Mouse (Mus musculus): ENCODE results near the gene Atp2a2.
"Not testable (repeated sequence)": the region's sequence is repeated elsewhere in the genome, so short reads cannot be mapped to it uniquely, and the experiment has no call there.

The Atp2a2 gene

DNA sequence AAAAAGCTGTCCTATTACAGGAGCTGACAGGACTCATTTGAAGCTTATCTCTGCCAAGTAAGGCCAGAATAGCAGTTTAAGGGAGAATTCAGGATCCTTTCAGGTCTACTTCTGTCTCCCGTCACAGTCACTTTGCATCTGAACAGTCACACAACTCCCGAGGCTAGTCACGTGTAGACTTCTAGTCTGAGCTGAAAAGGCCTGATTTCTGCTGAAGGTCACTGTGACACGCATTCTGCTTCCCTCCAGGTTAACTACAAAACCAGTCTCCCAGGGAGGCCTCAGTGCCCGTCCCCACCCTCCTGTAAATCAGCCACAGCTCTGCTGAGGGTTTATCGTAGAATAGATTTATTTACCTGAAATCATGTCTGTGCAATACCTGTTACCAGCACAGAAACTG is 48.8 kb downstream of the Atp2a2 start:
- DNase-seq (ENCODE audit: low read depth, low spot score) = no peak

DNA sequence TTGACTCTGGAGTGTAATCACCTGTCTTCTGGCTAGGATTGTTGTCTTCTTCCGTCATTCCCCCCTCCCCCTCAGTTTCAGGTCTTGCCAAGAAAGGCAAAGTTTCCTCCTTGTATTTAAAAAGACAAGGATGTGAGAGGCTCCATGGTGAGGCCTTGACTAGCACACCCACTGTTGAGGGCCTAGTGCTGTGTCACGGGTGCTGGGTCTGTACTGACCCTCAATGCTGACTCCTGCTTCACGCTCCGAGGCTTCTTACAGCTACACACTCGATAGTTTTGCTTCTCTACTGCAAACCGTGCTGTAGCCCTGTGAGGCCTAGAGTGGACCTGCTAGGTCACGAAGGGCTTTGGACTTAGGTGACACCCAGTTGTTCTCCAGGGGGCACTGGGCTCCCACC is 49.8 kb downstream of the Atp2a2 start:
- DNase-seq (ENCODE audit: low read depth, low spot score) = no peak

DNA sequence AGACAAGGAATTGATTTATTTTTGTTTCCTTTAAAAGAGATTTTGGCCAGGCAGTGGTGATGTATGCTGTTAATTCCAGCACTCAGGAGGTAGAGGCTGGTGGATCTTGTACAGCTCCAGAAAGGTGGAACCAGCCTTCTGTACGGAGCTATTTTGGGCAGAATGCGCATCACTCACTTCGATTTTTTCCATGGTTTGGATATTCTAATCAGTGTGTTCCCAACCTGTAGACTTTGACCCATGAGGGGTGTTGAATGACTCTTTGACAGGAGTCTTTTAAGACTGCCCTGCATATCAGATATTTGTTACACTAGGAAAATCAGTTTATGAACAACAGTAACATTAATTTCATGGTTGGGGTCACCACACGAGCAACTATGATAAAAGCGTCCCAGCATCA is 50.7 kb downstream of the Atp2a2 start:
- DNase-seq (ENCODE audit: low read depth, low spot score) = no peak

DNA sequence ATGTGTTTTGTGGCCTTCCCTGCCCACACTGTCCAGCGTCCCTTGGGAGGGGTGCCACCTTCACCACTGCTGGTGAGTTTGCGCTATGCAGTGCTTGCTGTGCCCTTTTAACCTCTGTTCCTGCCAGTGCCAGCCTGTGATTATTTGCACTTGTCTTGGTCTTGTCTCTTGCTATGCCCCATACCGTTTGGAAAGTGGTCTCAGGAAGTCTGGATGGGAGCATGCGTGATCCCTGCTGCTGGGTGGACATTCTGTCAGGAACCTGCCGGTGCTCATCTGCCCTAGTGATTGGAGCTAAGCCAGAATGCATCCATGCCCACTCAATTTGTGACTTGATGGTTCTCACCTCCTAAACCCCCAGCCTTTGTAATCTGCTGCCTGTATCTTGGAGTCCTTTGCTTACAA is 51.1 kb downstream of the Atp2a2 start:
- no peak for DNase-seq (ENCODE audit: low read depth, low spot score)

DNA sequence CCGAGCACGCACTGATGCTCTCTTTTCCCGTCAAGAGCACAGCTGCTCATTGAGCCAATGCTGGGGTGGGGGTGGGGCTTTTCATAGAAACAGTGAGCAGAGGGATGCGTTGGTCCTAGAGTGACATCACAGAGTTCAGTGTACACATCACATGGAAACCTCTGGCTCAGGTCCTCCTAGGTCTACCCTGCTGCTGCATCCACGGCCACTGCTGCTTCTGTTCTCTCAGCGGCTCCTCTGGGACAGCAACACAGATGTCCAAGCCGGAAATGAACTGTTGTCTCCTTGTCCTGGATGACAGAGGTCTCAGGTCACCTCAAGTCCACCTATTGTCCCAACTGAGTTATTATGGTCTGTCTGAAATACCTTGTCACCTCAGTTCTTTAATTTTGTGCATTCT is 52.1 kb downstream of the Atp2a2 start:
- no peak for DNase-seq (ENCODE audit: low read depth, low spot score)

DNA sequence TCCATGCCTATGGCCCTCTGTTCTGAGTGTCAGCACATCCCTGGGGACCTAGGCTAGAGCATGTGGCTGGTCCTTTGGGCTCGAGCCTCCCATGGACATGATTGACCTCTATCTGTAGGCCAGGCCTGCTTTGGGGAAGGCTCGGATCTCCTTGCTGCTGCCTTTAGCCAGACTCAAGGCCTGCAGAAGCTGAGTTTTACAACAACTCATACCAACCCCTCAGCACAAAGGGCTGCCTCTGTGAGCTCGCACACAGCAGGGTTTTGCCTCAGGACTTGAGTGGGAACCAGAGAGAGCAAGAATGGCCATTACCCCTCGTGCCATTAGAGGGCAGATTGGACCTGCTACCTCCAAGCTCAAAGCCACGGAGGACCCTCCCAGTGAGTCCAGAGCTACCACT is 53.2 kb downstream of the Atp2a2 start:
- DNase-seq (ENCODE audit: low read depth, low spot score) = no peak

DNA sequence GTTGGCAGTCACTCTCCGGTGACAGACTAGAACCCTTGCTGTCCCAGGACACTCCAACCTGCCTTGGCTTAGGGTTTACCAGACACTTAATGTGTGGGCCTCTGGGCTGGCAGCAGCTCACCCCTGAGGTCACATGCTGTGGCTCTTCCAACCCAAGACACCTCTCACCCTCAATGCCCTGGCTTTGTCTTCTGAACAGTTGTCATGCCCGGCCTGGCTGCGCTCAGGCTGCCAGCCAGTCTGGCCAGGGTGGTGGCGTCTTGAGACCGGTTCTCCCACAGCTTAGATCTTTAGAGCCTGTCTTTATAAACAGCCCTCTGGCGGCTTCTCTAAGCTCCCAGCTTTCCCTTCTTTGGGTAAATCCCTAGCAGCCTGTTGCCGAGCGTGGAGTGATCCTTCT is 54.2 kb downstream of the Atp2a2 start:
- DNase-seq (ENCODE audit: low read depth, low spot score) = no peak

DNA sequence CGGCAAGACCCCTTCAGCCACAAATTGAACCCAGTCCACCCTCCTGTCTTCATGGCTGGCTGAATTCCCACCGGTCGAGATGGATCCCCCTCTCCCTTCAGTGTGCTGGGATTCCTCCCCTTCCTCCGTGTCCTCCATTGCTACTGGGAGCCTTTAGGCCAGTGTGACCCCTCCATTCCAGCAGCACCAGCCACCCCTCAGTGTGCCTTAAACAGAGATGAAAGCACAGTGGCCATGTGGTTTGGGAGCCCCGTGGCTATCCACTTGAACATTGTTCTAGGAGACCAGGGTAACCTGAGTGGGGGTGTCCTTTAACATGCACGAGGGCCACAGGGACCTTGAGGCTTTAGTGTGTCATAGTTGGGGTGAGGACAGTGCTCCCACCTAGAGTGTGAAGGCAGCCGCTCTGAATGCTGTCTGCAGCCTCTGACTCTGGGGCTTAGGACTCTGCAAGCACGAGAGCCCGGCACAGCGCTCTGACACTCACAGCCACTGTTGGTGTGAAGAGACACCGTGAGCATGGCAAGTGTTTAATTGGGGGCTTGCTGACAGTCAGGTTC is 56.9 kb downstream of the Atp2a2 start:
- DNase-seq (ENCODE audit: low read depth, low spot score) = no peak

DNA sequence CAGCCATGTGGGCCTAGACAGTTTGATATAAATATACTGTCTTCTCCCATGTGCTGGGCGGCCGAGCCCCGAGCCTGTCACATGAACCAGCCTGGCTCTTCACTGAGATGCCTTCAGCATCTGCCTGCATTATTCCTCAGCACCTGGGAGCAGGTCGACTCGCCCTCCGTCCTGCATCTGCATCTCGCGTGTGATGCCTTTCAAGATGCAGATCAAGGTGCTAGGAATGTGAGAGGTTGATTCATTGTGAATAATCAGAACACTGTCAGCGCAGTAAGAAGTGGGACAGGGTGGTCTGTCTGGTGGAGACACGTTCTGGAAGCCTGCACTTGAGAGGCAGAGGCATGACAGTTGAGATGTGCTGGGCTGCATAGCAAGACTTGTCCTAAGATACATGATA is 57.5 kb downstream of the Atp2a2 start:
- no peak for DNase-seq (ENCODE audit: low read depth, low spot score)

DNA sequence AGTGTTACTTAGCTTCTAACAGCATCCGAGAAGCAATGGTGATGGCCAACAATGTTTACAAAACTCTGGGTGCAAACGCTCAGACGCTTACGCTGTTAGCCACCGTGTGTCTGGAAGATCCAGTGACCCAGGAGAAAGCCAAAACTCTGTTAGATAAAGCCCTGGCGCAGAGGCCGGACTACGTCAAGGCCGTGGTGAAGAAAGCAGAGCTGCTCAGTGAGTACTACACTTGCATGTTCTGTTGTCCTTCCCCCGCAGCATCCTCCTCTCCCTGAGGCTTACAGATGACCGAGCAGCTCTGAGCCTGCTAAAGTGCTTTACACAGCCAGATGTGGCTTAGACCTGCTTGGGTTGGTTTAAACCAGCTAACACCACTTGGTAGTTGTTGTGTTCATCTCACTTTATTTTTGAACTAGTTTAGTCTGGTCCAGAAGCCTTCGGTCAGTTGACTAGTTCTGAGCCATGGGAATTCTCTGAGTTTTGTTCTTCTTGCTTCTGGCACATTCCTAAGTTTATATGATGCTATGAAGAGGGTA is 61.9 kb downstream of the Atp2a2 start:
- no peak for DNase-seq (ENCODE audit: low read depth, low spot score)

DNA sequence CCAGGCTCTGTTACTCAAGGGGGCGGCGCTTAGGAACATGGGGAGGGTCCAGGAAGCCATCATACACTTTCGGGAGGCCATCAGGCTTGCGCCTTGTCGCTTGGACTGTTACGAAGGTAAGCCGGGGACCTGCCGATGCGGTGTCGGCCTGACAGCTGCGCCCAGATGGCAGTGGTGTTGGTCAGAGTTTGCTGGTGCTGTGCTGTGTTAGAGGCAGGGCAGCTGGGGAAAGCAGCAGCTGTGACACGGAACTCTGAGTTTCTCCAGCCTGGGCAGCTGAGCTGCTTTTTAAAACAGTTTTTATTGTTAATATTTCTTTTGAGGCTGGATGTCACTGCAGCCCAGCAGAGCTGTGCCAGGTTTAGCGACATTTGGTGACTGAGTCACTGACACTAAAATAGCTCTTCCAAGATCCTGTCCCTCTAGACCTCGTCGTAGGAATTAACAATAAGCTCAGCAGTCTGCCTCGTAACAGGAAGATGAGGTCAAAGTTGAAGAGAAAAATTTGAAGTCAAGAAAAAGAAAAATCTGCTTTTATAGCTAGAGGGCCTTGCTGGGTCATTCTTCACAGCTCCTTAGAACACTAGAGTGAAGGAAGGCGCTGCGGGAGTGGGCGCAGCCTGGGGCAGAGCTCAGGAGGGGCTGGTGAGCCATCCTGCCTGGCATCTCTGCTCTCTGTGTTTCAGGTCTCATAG is 62.5 kb downstream of the Atp2a2 start:
- DNase-seq (ENCODE audit: low read depth, low spot score) = no peak

DNA sequence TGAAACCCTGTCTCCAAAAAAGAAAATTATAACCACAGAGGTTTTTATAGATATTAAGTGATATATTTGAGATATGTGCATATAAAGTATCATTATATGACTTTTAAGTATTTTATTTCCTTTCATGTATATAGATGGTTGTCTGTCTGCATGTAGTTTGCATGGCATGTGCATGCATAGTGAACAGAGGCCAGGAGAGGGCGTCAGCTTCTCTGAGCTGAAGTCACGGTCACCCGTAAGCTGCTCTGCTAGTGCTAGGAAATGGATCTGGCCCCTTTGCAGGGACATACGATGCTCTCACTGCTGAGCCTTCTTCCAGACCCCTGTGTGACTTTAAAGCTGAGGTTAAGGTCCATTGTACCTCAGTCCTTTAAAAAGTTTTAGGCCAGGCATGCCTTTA is 67.5 kb downstream of the Atp2a2 start:
- no peak for DNase-seq (ENCODE audit: low read depth, low spot score)

DNA sequence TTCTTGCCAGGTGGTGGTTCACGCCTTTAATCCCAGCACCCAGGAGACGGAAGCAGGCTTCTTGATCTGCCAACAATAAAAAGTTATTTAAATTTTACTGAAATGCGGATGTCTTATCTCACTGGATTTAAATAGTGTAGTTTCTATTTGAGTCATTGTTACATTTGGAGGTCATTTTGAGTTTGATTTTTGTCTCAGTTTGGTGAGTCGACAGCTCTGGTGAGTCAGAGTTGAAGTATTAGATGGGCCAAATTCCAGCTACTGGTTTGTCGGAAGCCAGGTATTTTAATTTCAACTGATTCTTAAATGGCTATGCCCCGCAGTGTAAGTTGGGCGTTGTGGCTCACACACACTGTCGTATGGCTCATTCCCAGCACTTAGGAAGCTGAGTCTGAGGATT is 70.8 kb downstream of the Atp2a2 start:
- DNase-seq (ENCODE audit: low read depth, low spot score) = no peak

DNA sequence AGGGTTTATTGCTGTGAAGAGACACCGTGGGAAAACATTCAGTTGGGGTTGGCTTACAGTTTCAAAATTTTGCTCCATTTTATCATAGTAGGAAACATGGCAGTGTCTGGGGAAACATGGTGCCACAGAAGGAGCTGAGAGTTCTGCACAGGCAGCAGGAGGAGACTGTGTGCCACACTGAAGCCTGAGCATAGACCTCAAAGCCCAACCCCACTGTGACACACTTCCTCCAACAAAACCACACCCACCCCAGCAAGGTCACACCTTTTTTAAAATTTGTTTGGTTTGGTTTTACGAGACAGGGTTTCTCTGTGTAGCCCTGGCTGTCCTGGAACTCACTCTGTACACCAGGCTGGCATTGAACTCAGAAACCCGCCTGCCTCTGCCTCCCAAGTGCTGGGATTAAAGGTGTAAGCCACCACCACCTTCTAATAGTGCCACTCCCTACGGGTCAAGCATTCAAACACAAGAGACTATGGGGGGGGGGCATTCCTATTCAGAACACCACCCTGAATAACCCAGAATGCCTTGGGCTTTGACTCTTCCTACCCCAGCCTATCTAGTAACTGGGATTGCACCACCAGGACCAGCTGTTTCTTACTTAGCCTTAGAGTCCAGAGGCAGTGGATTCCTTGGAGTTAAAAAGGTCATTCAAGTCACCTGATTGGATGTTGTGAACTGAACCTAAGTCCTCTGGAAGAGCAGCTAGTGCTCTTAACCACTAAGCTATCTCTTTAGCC is 71.8 kb downstream of the Atp2a2 start:
- DNase-seq (ENCODE audit: low read depth, low spot score) = no peak

DNA sequence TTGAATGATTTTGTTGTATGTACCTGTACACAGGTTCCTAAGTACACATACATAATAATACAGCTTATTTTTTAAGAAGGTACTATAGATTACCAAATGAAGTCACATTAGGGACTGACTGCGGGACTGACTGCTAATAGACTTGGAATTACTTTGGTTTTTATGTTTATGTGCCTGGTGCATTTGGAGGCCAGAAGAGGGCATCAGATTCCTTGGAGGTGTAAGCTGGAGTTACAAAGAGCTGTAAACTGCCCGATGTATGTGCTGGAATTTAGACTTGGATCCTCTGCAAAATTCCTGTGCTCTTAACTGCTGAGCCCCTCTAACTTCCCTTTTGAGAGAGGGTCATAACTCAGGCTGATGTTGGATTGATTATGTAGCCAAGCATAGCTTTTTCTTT is 76.5 kb downstream of the Atp2a2 start:
- DNase-seq (ENCODE audit: low read depth, low spot score) = no peak

DNA sequence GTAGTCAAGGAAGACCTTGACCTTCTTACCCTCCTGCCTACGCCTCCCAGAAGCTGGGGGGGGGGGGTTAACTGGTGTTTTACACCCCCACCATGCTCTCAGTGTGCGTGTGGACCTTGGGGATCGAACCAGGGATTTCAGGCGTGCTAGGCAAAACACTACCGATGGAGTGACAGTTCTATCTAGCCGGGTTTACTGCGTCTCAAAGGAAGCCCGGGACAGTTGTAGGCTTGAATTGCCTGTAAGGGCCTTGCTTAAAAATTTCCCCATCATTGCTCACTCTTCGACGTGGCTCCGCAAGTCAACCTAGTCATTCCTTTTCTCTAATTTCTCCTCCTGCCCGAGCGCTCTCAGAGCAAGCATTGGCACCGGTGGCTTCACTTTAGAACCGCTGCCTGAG is 78.9 kb downstream of the Atp2a2 start:
- DNase-seq (ENCODE audit: low read depth, low spot score) = no peak

DNA sequence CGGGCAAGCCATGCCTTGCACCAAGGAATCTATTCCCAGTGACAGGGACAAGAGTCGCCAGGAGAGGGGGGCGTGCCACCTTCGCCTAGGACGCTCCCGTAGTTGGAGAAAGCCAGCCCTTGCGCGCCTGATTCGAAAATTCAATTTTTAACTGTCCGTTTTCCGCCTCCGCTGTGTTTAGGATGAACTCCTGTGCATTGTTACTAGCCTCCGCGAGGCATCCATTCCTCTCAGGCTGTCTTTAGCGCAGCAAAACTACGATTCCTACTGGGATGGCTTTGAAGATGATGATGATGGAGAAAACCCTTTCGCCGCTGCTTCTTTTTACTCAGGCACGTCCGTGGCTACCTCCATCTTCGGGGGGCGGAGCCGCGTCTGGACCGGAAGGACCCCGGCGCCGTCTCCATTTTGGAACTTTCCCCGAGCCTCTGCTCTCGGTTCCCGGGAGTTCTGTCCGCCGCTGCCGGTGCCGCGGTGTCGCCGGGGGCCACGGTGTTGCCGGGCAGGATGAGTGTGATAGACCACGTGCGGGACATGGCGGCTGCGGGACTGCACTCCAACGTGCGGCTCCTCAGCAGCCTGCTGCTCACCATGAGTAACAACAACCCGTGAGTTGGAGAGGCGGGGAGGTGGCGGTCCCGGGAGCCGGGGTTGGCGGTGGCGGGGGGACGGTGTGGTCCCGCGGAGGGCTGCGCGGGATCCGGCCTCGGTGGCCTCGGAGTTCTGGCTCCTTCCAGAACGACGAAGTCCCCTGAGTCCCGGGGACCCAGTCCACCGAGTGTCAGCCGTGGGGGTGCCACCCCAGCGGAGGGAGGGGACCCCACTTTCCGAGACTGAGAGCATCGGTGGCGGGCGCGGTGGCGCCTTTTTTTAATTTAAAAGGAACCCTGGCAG is 79.7 kb downstream of the Atp2a2 start:
- peak; percentile 80 for DNase-seq (ENCODE audit: low read depth, low spot score)

DNA sequence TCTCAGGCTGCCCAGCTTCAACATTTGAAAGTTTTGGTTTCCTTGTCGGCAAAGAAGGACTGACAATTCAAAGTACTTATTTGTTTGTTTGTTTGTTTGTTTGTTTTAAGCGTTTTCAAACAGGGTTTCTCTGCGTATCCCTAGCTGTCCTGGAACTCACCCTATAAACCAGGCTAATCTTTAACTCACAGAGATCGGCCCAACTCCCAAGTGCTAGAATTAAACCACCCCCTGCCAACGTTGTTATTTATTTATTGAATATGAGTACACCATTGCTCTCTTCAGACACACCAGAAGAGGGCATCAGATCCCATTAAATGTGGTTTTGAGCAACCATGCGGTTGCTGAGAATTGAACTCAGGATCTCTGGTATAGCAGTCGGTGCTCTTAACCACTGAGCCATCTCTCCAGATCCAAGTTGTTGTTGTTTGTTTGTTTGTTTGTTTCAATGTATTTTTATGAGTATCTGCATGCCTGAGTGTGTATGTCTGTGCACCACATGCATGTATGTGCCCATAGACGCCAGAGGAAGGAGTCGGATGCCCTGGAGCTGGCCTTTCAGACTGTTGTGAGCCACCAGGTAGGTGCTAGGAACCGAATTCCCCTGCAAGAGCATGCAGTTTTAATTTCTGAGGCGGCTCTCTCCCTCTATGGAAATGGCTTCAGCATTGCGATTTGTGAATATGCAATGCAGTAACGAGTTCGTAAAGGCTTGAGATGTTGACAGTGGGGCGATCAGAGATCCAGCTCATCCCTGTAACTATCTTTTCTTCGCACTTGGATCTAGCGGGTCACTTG is 80.6 kb downstream of the Atp2a2 start, which contains the start of gene Anapc7:
Gene Anapc7 (plus strand): TSS at position 423 of the 798 bp plus-strand sequence.
- no peak for DNase-seq (ENCODE audit: low read depth, low spot score)

DNA sequence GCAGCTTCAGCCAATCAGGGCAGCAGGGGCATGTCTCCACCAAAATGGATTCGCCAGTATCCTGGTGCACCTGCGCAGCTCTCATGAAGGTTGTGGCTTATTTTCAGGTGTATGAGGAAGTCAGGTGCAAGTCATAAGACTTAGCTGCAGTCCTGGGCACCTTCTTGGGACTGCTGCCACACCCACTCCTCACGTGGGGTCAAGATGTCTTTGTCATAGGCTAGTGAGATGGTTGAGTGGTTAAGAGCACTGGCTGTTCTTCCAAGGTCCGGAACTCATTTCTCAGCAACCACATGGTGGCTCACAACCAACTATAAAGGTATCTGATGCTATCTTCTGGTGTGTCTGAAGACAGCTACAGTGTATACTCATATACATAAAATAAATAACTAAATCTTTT is 81.3 kb downstream of the Atp2a2 start:
- not testable (repeated sequence) for DNase-seq (ENCODE audit: low read depth, low spot score)

DNA sequence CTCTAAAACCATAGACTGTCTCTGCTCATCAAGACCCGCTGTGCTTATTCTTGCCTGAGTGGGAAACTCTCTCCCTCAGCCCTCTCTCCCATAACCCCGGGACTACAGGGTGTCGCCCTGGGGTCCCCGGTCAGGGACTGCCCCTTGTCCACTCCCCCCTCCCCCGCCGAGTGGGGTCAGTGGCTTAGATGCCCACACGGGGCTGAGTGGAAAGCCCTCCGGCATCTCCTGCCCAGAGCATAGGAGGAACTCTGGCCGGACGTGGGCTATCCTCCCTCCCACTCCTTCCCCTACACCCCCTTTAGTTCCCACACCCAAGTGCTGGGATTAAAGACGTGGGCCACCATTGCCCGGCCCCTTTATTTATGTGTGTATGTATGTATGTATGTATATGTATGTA is 86.6 kb downstream of the Atp2a2 start:
- no peak for DNase-seq (ENCODE audit: low read depth, low spot score)

DNA sequence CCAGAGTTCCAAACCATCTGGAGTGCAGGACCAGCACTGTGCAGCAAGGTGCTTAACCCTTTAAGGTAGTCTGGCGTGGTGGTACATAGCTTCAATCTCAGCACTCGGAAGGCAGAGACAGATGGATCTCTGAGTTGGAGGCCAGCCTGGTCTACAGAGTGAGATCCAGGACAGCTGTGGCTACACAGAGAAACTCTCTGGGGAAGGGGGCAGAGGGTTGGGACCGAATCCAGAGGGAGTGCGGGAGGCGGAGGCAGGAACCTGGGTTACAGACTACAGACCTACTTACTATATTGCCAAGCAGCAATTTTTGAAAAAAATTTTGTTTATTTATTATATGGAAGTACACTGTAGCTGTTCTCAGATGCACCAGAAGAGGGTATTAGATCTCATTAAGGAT is 87.7 kb downstream of the Atp2a2 start:
- DNase-seq (ENCODE audit: low read depth, low spot score) = no peak

Data from brain, embryonic 18.5 days (tissue).